Mouse (Mus musculus): ENCODE measurements around the gene Tmem100. TPM values are rescaled to one million over a fixed set of nuclear protein-coding genes. Genes with fewer than 3 reads are reported as not detected.
A peak's percentile ranks its signal among the peaks of the same experiment; 100 is the strongest.

Tmem100 gene
- total and polyA plus RNA-seq, 2 experiments from 2014 or later, result 9.6 to 12.5 TPM

GRCm38 (mm10) chr11:89998996-89999770, 31.0 kb upstream of the Tmem100 start:
- Histone ChIP-seq H3K4me1 (ENCODE audit: insufficient read depth, low read length) (0 out of 2 replicates have a peak, but pooled peaks cover 6% of the 10 kb centered on the region), H3K27me3 (ENCODE audit: insufficient read depth, low read length) (no peaks in the 10 kb centered on the region), H3K4me2 (ENCODE audit: low read depth, low read length, poor library complexity, severe bottlenecking) (no peak overlapping the region), H3K27ac (ENCODE audit: low read depth, low read length) (no peak overlapping the region), H3K9ac (replicated peaks; ENCODE audit: low read length, poor library complexity, severe bottlenecking) (no peak overlapping the region), H3K4me3 (ENCODE audit: low read depth, low read length) (no peak overlapping the region), H3K36me3 (ENCODE audit: insufficient read depth, low read length) (no peaks in the 10 kb centered on the region), H3K9me3 (ENCODE audit: low read length) (no peaks in the 10 kb centered on the region)
- 90% methylated on average over 18 of the region's 18 CpGs for WGBS
- no peak for TF ChIP-seq CTCF (IDR thresholded peaks at IDR 0.05)
- DNase-seq (ENCODE audit: low spot score) (no peak), ATAC-seq (ENCODE audit: low FRiP score) (no peak)

- Histone ChIP-seq H3K9ac (replicated peaks; ENCODE audit: low read length, poor library complexity, severe bottlenecking) (no peak overlapping the region), H3K27ac (ENCODE audit: low read depth, low read length) (no peak overlapping the region), H3K4me1 (ENCODE audit: insufficient read depth, low read length) (0 out of 2 replicates have a peak, but pooled peaks cover 6% of the 10 kb centered on the region), H3K4me2 (ENCODE audit: low read depth, low read length, poor library complexity, severe bottlenecking) (no peak overlapping the region), H3K4me3 (ENCODE audit: low read depth, low read length) (no peak overlapping the region), H3K27me3 (ENCODE audit: insufficient read depth, low read length) (no peaks in the 10 kb centered on the region), H3K9me3 (ENCODE audit: low read length) (no peaks in the 10 kb centered on the region), H3K36me3 (ENCODE audit: insufficient read depth, low read length) (no peaks in the 10 kb centered on the region)
- no peak for ATAC-seq (ENCODE audit: low FRiP score)
- 90% methylated on average over 4 of the region's 4 CpGs for WGBS
- no peak for DNase-seq (ENCODE audit: low spot score)
- TF ChIP-seq CTCF (IDR thresholded peaks at IDR 0.05), result no peak
Measured at GRCm38 (mm10) chr11:90000666-90001065, 29.5 kb upstream of the Tmem100 start.

GRCm38 (mm10) chr11:90001396-90002230, 28.5 kb upstream of the Tmem100 start:
- H3K27ac ChIP-seq (ENCODE audit: low read depth, low read length), result no peak overlapping the region
- no peak overlapping the region for H3K4me2 ChIP-seq (ENCODE audit: low read depth, low read length, poor library complexity, severe bottlenecking)
- no peaks in the 10 kb centered on the region for H3K9me3 ChIP-seq (ENCODE audit: low read length)
- ATAC-seq (ENCODE audit: low FRiP score) (no peak), DNase-seq (ENCODE audit: low spot score) (no peak)
- no peak overlapping the region for H3K9ac ChIP-seq (replicated peaks; ENCODE audit: low read length, poor library complexity, severe bottlenecking)
- H3K27me3 ChIP-seq (ENCODE audit: insufficient read depth, low read length), result no peaks in the 10 kb centered on the region
- 88% methylated on average over 10 of the region's 10 CpGs for WGBS
- H3K4me1 ChIP-seq (ENCODE audit: insufficient read depth, low read length), result 0 out of 2 replicates have a peak, but pooled peaks cover 6% of the 10 kb centered on the region
- H3K36me3 ChIP-seq (ENCODE audit: insufficient read depth, low read length), result no peaks in the 10 kb centered on the region
- TF ChIP-seq CTCF (IDR thresholded peaks at IDR 0.05), result no peak
- no peak overlapping the region for H3K4me3 ChIP-seq (ENCODE audit: low read depth, low read length)

GRCm38 (mm10) chr11:90002231-90002986, 27.7 kb upstream of the Tmem100 start, which contains the start of gene Pctp:
Pctp (minus strand) TSS chr11:90002894.
- peak within 1 kb of the TSS; percentile 43 for H3K4me3 ChIP-seq (ENCODE audit: low read depth, low read length)
- H3K27me3 ChIP-seq (ENCODE audit: insufficient read depth, low read length), result no peaks in the 10 kb centered on the region
- H3K9ac ChIP-seq (replicated peaks; ENCODE audit: low read length, poor library complexity, severe bottlenecking), result 0 out of 2 replicates have a peak within 1 kb of the TSS, but pooled peaks have one; percentile 46
- no peaks in the 10 kb centered on the region for H3K36me3 ChIP-seq (ENCODE audit: insufficient read depth, low read length)
- H3K27ac ChIP-seq (ENCODE audit: low read depth, low read length), result no peak within 1 kb of the TSS
- H3K9me3 ChIP-seq (ENCODE audit: low read length), result no peaks in the 10 kb centered on the region
- no peak for TF ChIP-seq CTCF (IDR thresholded peaks at IDR 0.05)
- H3K4me1 ChIP-seq (ENCODE audit: insufficient read depth, low read length), result 0 out of 2 replicates have a peak, but pooled peaks cover 6% of the 10 kb centered on the region
- ATAC-seq (ENCODE audit: low FRiP score) (0 out of 2 replicates have a peak, but pooled peaks have one; percentile 49), DNase-seq (ENCODE audit: low spot score) (peak; percentile 60)
- H3K4me2 ChIP-seq (ENCODE audit: low read depth, low read length, poor library complexity, severe bottlenecking), result peak within 1 kb of the TSS; percentile 78
- WGBS, result 14% methylated on average over 33 of the region's 35 CpGs

- H3K9ac ChIP-seq (replicated peaks; ENCODE audit: low read length, poor library complexity, severe bottlenecking), result no peak overlapping the region
- H3K4me3 ChIP-seq (ENCODE audit: low read depth, low read length), result peak overlapping the region; percentile 43
- TF ChIP-seq CTCF (IDR thresholded peaks at IDR 0.05), result no peak
- H3K9me3 ChIP-seq (ENCODE audit: low read length), result no peaks in the 10 kb centered on the region
- no peak overlapping the region for H3K27ac ChIP-seq (ENCODE audit: low read depth, low read length)
- WGBS, result 10% methylated on average over 8 of the region's 8 CpGs
- no peaks in the 10 kb centered on the region for H3K27me3 ChIP-seq (ENCODE audit: insufficient read depth, low read length)
- DNase-seq (ENCODE audit: low spot score) (no peak), ATAC-seq (ENCODE audit: low FRiP score) (no peak)
- H3K4me1 ChIP-seq (ENCODE audit: insufficient read depth, low read length), result 0 out of 2 replicates have a peak, but pooled peaks cover 6% of the 10 kb centered on the region
- no peaks in the 10 kb centered on the region for H3K36me3 ChIP-seq (ENCODE audit: insufficient read depth, low read length)
- peak overlapping the region; percentile 78 for H3K4me2 ChIP-seq (ENCODE audit: low read depth, low read length, poor library complexity, severe bottlenecking)
Measured at GRCm38 (mm10) chr11:90002987-90003348, 27.2 kb upstream of the Tmem100 start.
